Mouse (Mus musculus) layer of hippocampus, adult 6 months (tissue): Measurements from ENCODE around the gene Raf1. TPM values are rescaled to one million over a fixed set of nuclear protein-coding genes. Genes with fewer than 3 reads are reported as not detected.

Experiments
- long read RNA-seq, 2 experiments: library from polyadenylated mRNA; unstranded; transcript quantifications; one replicate each; pipeline ENCODE4 v2.0.0; 2019 to 2020
- polyA plus RNA-seq: library from polyadenylated mRNA; unstranded; fragments of <200 nt; fragmentation: Nextera tagmentation; gene quantifications from 2 replicates; pipeline ENCODE4 v1.2.3, GENCODE M21; 2021

Raf1 gene
- 29.7 and 31.2 TPM in 2 replicates for polyA plus RNA-seq
- long read RNA-seq, experiment 1, transcript Raf1-201 (17 exons, 3,070 nt): major isoform, 72 of 103 reads
- long read RNA-seq, experiment 1, partial matches to known transcripts: 12 of 103 reads
- long read RNA-seq, experiment 1, other reads (novel, unspliced or antisense): 16 of 103 reads
- long read RNA-seq, experiment 2, transcript Raf1-204 (7 exons, 2,277 nt): minor isoform, 38 of 419 reads
- long read RNA-seq, experiment 2, transcript Raf1-202 (17 exons, 2,946 nt): minor isoform, 9 of 419 reads
- long read RNA-seq, experiment 2, transcript Raf1-201 (17 exons, 3,070 nt): major isoform, 303 of 419 reads
- long read RNA-seq, experiment 2, partial matches to known transcripts: 29 of 419 reads
- long read RNA-seq, experiment 2, other reads (novel, unspliced or antisense): 39 of 419 reads

DNA sequence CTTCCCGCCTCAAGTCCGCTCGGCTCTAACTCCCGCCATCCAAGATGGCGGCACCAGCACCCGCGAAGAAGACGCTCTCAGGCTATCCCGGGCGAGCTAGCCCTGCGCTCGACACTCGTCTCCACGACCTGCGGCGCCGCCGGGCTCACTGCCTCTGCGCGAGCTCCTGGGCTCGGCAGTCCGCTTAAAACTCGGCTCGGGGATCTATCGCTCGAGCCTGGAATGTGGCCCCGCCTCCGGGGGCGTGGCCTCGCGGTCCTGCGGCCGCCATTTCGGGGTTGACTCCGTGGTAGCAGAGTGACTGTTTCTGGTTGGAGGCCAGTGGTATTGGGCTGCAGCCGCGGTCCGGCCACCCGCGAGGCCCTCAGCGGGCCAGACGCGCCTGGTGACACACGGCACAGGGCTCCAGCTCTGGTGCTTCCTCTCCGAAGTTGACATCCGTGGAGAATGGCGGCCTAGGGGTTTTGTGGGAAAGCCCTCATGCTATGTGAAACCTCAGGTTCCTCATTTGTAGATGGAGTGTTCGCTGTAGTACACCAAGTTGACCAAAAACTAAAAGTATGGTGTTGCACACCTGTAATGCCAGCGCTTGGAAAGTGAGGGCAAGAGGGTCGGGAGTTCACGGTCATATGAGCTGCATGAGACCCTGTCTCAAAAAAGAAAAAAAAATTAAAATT is at the start of gene Raf1:
Gene Raf1 (minus strand): TSS at position 184 of the 677 bp plus-strand sequence.

DNA sequence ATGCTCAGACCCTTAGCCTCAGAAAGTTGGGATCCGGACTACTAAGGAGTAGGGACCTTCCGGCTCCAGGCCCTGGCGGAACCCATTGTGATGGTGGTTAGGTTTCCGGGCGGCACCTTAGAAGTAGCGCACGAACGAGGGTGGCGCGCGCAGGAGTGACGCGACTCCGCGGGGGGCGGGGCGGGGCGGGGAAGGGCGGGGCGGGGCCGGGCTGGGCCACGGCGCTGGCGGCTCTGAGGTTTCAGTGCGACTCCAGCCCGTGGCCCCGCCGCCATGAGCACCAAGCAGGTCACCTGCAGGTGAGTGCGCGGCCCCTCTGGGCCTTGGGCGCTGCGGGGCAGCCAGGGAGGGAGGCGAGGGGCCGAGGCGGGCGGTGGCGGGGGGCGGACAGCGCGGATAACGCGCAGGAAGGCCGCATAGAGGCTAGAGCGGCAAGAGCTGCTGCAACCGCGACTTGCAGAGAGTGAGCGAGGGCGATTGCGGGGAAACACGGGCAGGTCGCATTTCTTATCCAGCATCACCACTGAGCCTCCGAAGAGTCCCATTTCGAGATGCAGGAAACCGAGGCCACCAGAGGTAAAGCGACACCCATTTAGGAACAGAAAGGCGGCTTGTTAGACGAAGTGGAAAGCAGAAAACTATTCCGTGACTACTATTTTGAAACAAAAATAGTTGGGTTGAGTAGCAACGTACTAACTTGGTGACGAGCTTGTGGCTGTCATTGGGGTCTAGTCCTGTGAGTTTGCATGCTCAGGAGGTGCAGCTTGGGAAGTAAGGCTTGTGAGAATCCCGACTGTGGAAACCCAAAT is 74.5 kb downstream of the Raf1 start, which contains the start of gene Mkrn2:
Gene Mkrn2 (plus strand): TSS at position 188 of the 809 bp plus-strand sequence.

DNA sequence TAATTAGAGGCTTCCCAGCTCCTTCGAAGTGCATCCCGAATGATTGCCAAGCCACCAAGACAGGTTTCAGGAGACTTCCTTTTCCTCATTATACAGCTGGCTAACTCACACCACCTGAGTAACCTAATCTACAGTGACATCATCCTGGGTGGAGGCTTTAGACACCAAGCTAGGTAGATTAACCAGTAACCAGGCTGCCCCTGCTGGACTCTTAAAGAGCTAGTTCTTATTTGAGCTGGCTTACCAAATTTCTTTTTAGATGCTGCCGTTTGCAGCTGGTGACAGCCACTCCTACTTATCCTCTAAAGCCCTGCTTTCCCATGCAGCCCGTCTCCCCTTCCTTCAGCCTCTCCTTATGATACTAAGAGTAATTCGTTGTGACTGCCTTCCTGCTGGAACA is 84.0 kb downstream of the Raf1 start, which contains the start of gene Mkrn2os:
Gene Mkrn2os (minus strand): TSS at position 119 of the 400 bp plus-strand sequence.

Other genes starting within 250 kb of the Raf1 start
- 26.1 and 29.4 TPM in 2 replicates for gene Tsen2, start 132.0 kb downstream of the Raf1 start, polyA plus RNA-seq
- gene Mkrn2os, start 84.1 kb downstream of the Raf1 start, polyA plus RNA-seq: 0.10 and 0.19 TPM in 2 replicates
- gene Mkrn2, start 74.7 kb downstream of the Raf1 start, polyA plus RNA-seq: 21.7 and 23.9 TPM in 2 replicates
- gene Tmem40, start 85.8 kb upstream of the Raf1 start, polyA plus RNA-seq: 0.53 and 0.62 TPM in 2 replicates
- 2.0 and 2.2 TPM in 2 replicates for gene Cand2, start 97.9 kb upstream of the Raf1 start, polyA plus RNA-seq
- gene Rpl32, start 132.1 kb upstream of the Raf1 start, polyA plus RNA-seq: 2,353 and 2,574 TPM in 2 replicates
- gene Efcab12, start 161.8 kb upstream of the Raf1 start, polyA plus RNA-seq: 1.2 and 1.3 TPM in 2 replicates
- gene Mbd4, start 176.7 kb upstream of the Raf1 start, polyA plus RNA-seq: 4.5 and 5.4 TPM in 2 replicates
- gene Ift122, start 176.8 kb upstream of the Raf1 start, polyA plus RNA-seq: 14.4 and 16.8 TPM in 2 replicates